Mouse (Mus musculus) heart, embryonic 16.5 days (tissue): ENCODE measurements at regions not wholly inside any gene's neighbourhood (a gene's known extent, or its start where the extent isn't known, plus 50 kb on each side); places are given as distances from the start of the nearest gene placed in this dataset.

Experiments
- ATAC-seq: fragments of 200-750 bp; cut with Nextera tagmentation; replicated peaks from 2 replicates; pipeline ENCODE4 v1.8.0; 2017; ENCODE audit warnings: moderate number of reproducible peaks; ENCODE audit not compliant: insufficient read depth, low FRiP score; ENCODE audit errors: extremely low read depth
- H3K27ac ChIP-seq: fragments of 300-500 bp; sonication (generic); 2 replicates; pipeline ENCODE4 v1.5.1; 2014; ENCODE audit warnings: mild to moderate bottlenecking, low read length, control low read depth, moderate library complexity
- H3K27me3 ChIP-seq: fragments of 300-500 bp; sonication (generic); 2 replicates; pipeline ENCODE4 v1.6.1; 2014; ENCODE audit warnings: low read length, mixed read lengths; ENCODE audit not compliant: control insufficient read depth, insufficient read depth
- H3K36me3 ChIP-seq: fragments of 300-500 bp; sonication (generic); 2 replicates; pipeline ENCODE4 v1.6.1; 2014; ENCODE audit not compliant: control insufficient read depth, insufficient read depth
- H3K4me1 ChIP-seq: fragments of 300-500 bp; sonication (generic); 2 replicates; pipeline ENCODE4 v1.6.1; 2014; ENCODE audit warnings: low read length, mixed read lengths; ENCODE audit not compliant: control insufficient read depth, insufficient read depth
- H3K4me2 ChIP-seq: fragments of 300-500 bp; sonication (generic); 2 replicates; pipeline ENCODE4 v1.6.1; 2014; ENCODE audit warnings: low read depth, mild to moderate bottlenecking, control low read depth, low read length
- H3K4me3 ChIP-seq: fragments of 300-500 bp; sonication (generic); 2 replicates; pipeline ENCODE4 v1.5.1; 2014; ENCODE audit warnings: mild to moderate bottlenecking, control low read depth, low read length
- H3K9ac ChIP-seq: fragments of 300-500 bp; sonication (generic); 2 replicates; pipeline ENCODE4 v1.6.1; 2014; ENCODE audit warnings: low read length, control low read depth
- H3K9me3 ChIP-seq: fragments of 300-500 bp; sonication (generic); replicated peaks from 2 replicates; pipeline ENCODE4 v1.6.1; 2016; ENCODE audit warnings: low read length; ENCODE audit not compliant: control insufficient read depth
- WGBS: fragments of 180-500 bp; shearing (Covaris S2); extraction: QIAGEN DNeasy Blood & Tissue Kit; methylation state at CpG from one replicate; pipeline ENCODE4 v1.1.7; 2014; 5-methylcytosine and 5-hydroxymethylcytosine counted together

GRCm38 (mm10) chr16:66579551-66579950 is 764.5 kb downstream of the Vgll3 start:
- no peak for ATAC-seq
- Histone ChIP-seq H3K9ac (no peak overlapping the region), H3K36me3 (no peaks in the 10 kb centered on the region), H3K9me3 (no peaks in the 10 kb centered on the region), H3K27ac (no peak overlapping the region), H3K4me2 (no peak overlapping the region), H3K4me3 (no peak overlapping the region), H3K4me1 (no peaks in the 10 kb centered on the region), H3K27me3 (no peaks in the 10 kb centered on the region)
- 45% methylated on average over 1 of the region's 1 CpGs for WGBS

GRCm38 (mm10) chr16:66585698-66586284 is 770.7 kb downstream of the Vgll3 start:
- H3K4me2 ChIP-seq, result peak overlapping the region; percentile 60
- ATAC-seq, result no peak
- H3K9ac ChIP-seq, result 0 out of 2 replicates have a peak overlapping the region, but pooled peaks have one; percentile 21

GRCm38 (mm10) chr16:66602211-66602610 is 787.2 kb downstream of the Vgll3 start:
- no peak for ATAC-seq
- no peak overlapping the region for H3K4me3 ChIP-seq
- no peaks in the 10 kb centered on the region for H3K9me3 ChIP-seq
- no peaks in the 10 kb centered on the region for H3K4me1 ChIP-seq
- no peaks in the 10 kb centered on the region for H3K27me3 ChIP-seq
- no peak overlapping the region for H3K4me2 ChIP-seq
- H3K27ac ChIP-seq, result no peak overlapping the region
- WGBS, result 20% methylated on average over 2 of the region's 2 CpGs
- H3K9ac ChIP-seq, result no peak overlapping the region
- no peaks in the 10 kb centered on the region for H3K36me3 ChIP-seq

More at GRCm38 (mm10) chr16:66585698-66586284, 770.7 kb downstream of the Vgll3 start:
- Histone ChIP-seq H3K36me3 (no peaks in the 10 kb centered on the region), H3K27ac (no peak overlapping the region), H3K4me3 (peak overlapping the region; percentile 40), H3K9me3 (no peaks in the 10 kb centered on the region), H3K4me1 (no peaks in the 10 kb centered on the region), H3K27me3 (no peaks in the 10 kb centered on the region)
- WGBS, result 6% methylated on average over 12 of the region's 12 CpGs

- Histone ChIP-seq H3K4me1 (no peaks in the 10 kb centered on the region), H3K27ac (no peak overlapping the region), H3K9me3 (no peaks in the 10 kb centered on the region), H3K4me3 (no peak overlapping the region), H3K36me3 (no peaks in the 10 kb centered on the region), H3K4me2 (no peak overlapping the region), H3K9ac (no peak overlapping the region), H3K27me3 (no peaks in the 10 kb centered on the region)
- WGBS, result 80% methylated on average over 3 of the region's 3 CpGs
- no peak for ATAC-seq
These were observed 787.6 kb downstream of the Vgll3 start for GRCm38 (mm10) chr16:66602686-66603085.

- 83% methylated on average over 6 of the region's 6 CpGs for WGBS
- no peaks in the 10 kb centered on the region for H3K36me3 ChIP-seq
- no peak overlapping the region for H3K4me2 ChIP-seq
- no peak for ATAC-seq
- H3K27me3 ChIP-seq, result no peaks in the 10 kb centered on the region
- H3K9ac ChIP-seq, result no peak overlapping the region
- H3K4me3 ChIP-seq, result no peak overlapping the region
- no peak overlapping the region for H3K27ac ChIP-seq
- no peaks in the 10 kb centered on the region for H3K9me3 ChIP-seq
- H3K4me1 ChIP-seq, result no peaks in the 10 kb centered on the region
These were observed 788.8 kb downstream of the Vgll3 start for GRCm38 (mm10) chr16:66603825-66604224.
